Mouse (Mus musculus) frontal cortex, postnatal 14 days (tissue): ENCODE measurements around the gene Pgm3.

Experiments used
- DNase-seq, 2 experiments: peaks; one replicate each; pipeline ENCODE4 v3.0.0; 2022; ENCODE audit warnings: low spot score in 2 of 2

Pgm3 gene

DNA sequence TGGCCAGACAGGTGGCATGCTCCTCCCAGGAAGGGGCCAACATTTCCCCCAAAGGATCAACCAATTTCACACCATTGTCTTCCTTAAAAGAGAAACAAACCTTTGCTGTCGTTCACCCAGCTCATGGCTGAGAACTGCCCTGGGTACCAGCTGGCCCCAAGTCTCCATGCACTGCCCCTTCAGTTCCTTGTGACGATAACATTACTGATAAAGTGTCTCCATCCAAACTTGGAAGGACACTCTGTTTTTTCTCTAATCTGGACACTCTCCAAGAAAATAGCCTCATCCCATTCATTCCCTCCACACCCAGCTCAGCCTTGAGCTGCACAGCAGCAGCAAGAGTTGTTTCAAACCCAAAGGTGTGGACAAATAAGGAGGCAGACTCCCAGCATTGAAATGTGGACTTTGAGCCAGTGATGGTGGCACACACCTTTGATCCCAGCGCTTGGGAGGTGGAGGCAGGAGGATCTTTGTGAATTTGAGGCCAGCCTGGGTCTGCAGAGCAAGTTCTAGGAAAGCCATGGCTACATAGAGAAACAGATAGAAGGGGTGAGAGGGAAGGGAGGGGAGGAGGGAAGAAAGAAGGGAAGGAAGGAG lies 2.2 kb downstream of the Pgm3 start:
- no peak for DNase-seq

DNA sequence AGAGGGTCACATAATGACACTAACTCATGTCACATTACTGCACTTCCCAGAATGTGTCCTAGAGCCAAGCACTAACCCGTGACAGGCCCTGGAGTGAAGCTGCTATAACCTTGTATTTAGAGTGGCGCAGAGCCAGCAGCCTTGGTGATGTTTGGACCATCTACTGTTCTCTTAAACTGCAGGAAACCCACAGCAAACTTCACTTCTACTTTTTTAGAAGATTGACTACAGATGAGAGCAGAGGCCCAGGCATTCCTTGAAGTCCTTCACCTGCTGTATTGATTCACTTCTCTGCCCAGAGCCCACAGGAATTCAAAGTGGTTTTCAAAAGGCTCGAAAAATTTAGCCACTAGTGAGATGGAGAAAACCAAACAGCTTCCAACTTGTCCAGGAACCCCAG lies 11.1 kb downstream of the Pgm3 start:
- DNase-seq = no peak

DNA sequence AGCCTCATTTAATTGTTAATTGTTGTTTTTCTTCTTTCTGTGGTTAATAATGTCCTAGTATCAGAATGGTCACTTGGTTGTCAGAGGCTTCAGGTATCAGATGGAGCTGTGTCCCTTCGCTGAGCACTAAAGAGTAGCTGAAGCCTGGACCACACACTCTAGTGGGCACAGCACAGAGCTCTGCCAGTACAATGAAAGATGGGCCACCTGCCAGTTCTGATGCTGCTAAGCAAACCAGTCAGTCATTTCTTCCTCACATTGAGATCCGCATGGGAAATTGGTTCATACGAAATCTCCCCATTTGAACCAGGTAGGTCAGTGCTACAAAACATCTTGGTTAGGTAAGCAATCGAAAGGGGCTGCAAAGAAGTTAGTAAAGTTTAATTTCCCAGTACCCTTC lies 17.0 kb downstream of the Pgm3 start:
- no peak for DNase-seq

DNA sequence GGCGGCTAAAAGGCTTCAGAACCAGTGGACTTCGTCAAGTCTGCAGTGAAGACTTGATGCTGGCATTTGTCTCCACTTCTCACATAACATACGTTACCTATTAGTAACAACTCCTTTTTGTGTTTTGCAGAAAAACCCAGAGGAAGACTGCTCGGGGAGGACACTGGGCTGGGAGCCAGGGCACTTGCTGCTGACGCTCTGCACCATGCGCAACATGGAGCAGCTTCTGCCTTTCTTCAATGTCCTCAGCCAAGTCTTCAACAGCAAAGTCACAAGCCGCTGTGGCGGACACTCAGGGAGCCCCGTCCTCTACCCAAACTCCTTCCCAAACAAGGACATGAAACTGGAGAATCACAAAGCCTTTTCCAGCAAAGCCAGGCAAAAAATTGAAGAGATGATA lies 17.8 kb downstream of the Pgm3 start:
- no peak for DNase-seq

DNA sequence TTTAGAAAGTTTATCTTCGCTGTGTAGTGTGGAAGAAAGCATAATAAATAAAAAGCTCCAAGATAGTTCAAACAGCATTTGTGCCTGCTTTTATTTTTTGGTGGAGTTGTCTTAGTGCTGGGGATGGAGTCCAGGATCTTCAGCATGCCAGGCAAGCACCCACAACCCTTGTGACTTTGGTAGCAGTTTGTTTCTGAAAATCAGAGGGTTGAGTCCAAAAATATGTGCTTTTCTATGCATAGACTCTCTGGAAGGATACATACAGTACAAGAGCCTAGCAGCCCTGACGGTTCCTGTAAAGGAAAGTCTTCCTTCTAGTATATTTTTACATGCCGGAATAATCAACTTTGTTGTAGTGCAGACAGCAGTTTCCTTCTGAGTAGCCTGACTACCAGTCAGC lies 20.9 kb downstream of the Pgm3 start:
- no peak for DNase-seq

DNA sequence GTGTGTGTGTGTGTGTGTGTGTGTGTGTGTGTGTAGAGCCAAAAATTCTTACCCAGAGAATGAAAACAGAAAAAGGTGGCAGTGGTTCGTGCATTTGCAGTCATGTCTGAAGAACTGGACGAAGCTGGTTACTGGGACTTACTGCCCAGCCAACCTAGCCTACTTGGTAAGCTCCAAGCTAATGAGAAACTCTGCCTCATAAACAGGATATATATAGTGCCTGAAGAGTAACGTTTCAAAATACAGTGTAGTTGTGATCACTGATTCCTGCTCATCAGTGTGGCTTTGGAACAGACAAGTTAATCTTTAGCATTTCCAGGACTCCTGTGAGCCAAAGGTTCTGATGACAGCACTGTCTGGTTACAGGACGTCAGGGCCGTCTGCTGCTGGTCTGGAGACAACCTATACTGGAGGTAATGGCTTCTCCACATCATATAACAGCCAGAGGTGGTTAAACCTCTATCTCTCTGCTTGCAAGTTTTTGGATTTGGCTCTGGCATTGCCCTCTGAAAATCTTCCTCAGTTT lies 21.9 kb downstream of the Pgm3 start:
- DNase-seq = no peak

DNA sequence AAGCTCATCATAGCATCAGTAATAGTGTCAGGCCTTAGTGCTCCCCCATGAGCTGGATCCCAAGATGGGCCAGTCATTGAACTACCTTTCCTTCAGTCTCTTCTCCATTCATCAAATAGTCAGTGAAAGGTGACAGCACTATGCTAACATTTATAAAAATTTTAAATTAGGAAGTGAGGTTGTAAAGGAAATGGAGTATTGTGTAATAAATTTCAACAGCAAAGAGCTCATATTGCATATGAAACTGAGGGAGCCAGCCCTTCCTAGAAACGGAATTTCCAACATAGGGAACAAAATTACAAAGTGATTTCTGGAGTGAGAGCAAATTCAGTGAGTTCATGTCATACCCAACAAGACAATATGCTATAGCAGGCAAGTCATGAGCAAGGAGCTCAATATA lies 27.1 kb downstream of the Pgm3 start:
- DNase-seq = no peak

DNA sequence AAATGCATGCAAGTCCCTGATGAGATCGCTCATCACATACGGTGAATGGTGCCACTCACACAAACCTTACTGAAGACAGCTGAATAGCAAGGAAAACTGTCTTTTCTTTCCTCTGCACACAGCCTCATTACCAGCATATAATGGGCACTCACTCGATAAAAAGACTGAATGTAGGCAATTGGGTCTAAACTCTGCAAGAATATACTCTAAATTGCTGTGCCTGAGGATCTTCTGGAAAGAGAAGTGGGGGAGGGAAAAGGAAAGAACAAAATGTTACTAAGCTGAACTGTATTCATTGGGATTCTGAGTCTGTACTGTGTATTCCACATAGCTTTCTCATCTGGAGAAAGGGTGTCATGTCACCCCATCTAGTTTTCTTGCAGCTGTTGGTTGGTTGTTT lies 28.2 kb downstream of the Pgm3 start:
- DNase-seq = no peak

DNA sequence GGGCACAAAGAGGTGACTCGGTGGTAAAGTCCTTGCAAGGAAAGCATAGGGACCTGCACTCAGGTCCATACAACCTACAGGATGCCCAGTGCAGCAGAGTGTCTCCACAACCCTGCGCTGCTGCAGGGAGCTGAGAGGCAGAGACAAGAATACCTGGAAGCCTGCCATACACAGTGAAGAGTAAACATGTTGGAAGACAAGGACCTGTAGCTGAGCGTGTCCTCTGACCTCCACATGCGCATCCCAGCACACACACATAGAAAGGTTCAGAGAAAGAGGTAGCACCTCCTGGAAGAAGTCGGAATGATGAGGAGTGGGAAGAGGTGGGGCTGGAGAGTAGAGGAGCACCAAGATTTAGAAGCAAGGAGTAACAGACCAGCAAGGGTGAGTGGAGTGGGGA lies 37.6 kb downstream of the Pgm3 start:
- no peak for DNase-seq

DNA sequence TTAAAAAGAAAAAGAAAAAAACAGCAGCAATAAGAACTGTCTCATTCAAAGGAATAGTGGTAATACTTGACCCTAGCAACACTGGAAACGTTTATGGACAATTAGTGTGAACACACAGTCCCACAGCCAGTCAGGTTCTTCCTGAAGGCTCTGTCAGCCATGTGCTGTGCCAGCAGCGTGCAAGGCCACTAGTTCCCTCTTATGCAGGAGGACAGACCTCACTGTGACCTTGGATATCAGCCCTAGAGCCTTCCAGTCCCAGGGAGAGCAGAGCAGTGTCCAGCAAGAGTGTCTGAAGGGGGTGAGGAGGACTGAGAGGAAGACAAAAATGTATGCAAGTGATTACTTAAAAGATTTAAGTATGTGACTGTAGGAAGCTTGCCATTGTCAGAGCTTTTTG lies 46.0 kb downstream of the Pgm3 start:
- no peak for DNase-seq

DNA sequence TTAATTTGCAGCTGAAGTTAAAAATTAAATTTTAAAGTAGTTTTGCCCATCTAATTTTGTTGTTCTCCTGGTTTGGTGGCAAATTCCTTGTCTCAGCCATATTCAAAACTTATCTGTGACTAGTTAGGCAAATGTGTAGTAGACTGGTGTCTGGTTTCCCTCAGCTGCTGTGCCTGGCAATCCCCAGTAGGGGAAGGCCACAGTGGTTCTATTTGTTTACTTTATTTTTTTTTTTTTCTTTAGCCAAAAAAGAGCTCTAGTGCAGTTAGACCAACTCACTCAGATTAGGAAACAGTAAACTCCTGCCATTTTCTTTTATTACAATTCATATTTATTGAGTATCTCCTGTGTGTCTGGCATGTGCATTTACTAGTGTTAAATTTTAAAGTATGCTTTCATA lies 49.3 kb downstream of the Pgm3 start:
- DNase-seq = no peak

DNA sequence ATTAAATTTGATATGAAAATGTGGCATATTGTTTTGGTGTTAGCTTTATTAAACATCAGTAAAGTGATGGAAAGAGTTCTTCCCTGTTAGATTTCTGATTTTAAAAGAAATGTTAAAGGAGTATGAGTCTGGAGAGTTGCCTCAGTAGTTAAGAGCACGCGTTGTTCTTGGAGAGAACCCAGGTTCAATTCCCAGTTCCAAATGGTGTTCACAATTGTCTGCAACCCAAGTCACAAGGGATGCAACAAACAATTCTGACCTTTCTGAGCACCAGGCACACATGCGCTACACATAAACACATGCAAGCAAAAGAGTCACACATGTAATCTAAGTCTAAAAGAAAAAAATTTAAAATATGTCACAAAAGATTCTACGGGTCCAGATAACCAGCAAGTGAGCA lies 56.8 kb downstream of the Pgm3 start:
- no peak for DNase-seq

DNA sequence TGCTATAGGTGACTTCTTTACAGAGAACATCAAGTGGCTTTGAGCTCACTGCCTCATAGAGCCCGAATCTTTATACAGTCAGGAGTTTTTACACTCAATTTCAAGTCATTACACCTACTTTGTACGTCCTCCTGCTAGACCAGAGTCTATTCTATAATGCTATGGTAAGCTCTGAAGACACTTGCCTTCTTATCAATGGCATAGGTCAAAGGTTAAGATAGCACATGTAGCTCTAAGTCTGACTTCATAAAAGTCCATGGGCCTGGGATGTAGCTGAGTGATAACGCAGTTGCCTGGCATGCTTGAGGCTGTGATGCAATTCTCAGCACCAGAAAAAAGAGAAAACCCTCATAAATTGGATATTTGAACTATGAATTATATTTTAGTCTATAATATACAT lies 57.3 kb downstream of the Pgm3 start:
- DNase-seq = no peak

DNA sequence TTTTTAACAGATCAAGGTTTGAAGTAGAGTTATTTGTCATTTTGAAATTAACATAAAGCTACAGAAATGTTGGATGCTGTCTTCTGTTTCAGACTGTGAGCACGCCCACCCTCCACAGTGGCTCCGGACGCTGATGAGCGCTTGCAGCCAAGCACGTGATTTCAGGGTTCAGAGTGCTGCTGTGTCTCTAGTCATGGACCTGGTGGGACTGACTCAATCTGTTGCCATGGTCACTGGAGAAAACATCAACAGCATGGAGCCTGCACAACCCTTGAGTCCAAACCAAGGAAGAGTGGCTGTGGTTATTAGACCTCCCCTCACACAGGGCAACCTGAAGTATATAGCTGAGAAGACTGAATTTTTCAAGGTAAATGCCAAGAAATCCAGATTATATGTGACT lies 57.9 kb downstream of the Pgm3 start:
- DNase-seq = no peak

DNA sequence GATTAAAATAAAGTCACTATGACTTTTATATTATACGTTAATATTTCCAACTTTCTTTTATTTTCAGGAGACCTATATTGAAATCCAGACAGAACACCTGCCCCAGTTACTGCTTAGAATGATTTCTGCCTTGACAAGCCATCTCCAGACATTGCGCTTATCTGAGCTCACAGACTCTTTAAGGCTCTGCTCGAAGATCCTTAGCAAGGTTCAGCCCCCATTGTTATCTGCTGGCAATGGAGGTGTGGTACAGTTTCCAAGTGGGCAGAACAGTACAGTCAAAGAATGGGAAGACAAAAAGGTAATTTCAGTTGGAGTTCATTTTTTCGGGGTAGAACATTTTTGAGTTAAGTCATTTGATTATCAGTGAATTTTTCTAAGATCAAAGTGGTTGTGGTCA lies 64.2 kb downstream of the Pgm3 start:
- DNase-seq = no peak
